Mouse (Mus musculus) hindbrain, embryonic 12.5 days (tissue): ENCODE measurements around the gene Krtap4-16. TPM values are rescaled to one million over a fixed set of nuclear protein-coding genes. Genes with fewer than 3 reads are reported as not detected.

ENCODE experiments used
- polyA plus RNA-seq: library from polyadenylated mRNA; unstranded; fragments of >200 nt; fragmentation: Nextera tagmentation; extraction: Ambion mirVana; gene quantifications from 2 replicates; pipeline ENCODE4 v1.2.1, GENCODE M21; 2016

Krtap4-16 gene
- polyA plus RNA-seq, 1 experiment from 2014 or later = not detected

Other genes starting within 250 kb of the Krtap4-16 start
- gene Gm11938, start 248.3 kb downstream of the Krtap4-16 start, polyA plus RNA-seq = not detected in 2 replicates
- not detected in 2 replicates for gene Gm11937, start 241.4 kb downstream of the Krtap4-16 start, polyA plus RNA-seq
- gene Krtap2-4, start 236.8 kb downstream of the Krtap4-16 start, polyA plus RNA-seq = not detected in 2 replicates
- gene Gm11562, start 231.2 kb downstream of the Krtap4-16 start, polyA plus RNA-seq = not detected in 2 replicates
- not detected in 2 replicates for gene Krtap4-1, start 223.4 kb downstream of the Krtap4-16 start, polyA plus RNA-seq
- gene Krtap4-2, start 216.5 kb downstream of the Krtap4-16 start, polyA plus RNA-seq = not detected in 2 replicates
- gene Krtap4-7, start 207.5 kb downstream of the Krtap4-16 start, polyA plus RNA-seq = not detected in 2 replicates
- gene Gm11555, start 201.4 kb downstream of the Krtap4-16 start, polyA plus RNA-seq = not detected in 2 replicates
- gene Gm11563, start 192.6 kb downstream of the Krtap4-16 start, polyA plus RNA-seq = not detected in 2 replicates
- not detected in 2 replicates for gene Krtap4-6, start 185.6 kb downstream of the Krtap4-16 start, polyA plus RNA-seq
- gene Gm14190, start 160.9 kb downstream of the Krtap4-16 start, polyA plus RNA-seq = not detected in 2 replicates
- not detected in 2 replicates for gene Gm14180, start 117.3 kb downstream of the Krtap4-16 start, polyA plus RNA-seq
- gene Gm11595, start 78.7 kb downstream of the Krtap4-16 start, polyA plus RNA-seq = not detected in 2 replicates
- not detected in 2 replicates for gene Krtap4-8, start 70.9 kb downstream of the Krtap4-16 start, polyA plus RNA-seq
- not detected in 2 replicates for gene Krtap4-9, start 66.4 kb downstream of the Krtap4-16 start, polyA plus RNA-seq
- not detected in 2 replicates for gene Gm11596, start 58.1 kb downstream of the Krtap4-16 start, polyA plus RNA-seq
- gene Gm11569, start 52.7 kb downstream of the Krtap4-16 start, polyA plus RNA-seq = not detected in 2 replicates
- not detected in 2 replicates for gene Gm11554, start 47.2 kb downstream of the Krtap4-16 start, polyA plus RNA-seq
- not detected in 2 replicates for gene Krtap4-13, start 41.7 kb downstream of the Krtap4-16 start, polyA plus RNA-seq
- not detected in 2 replicates for gene Gm11564, start 35.9 kb downstream of the Krtap4-16 start, polyA plus RNA-seq
- gene 2300003K06Rik, start 13.5 kb downstream of the Krtap4-16 start, polyA plus RNA-seq = not detected in 2 replicates
- gene Gm11568, start 6.3 kb upstream of the Krtap4-16 start, polyA plus RNA-seq = not detected in 2 replicates
- gene Gm11559, start 12.9 kb upstream of the Krtap4-16 start, polyA plus RNA-seq = not detected in 2 replicates
- gene Krtap9-1, start 21.8 kb upstream of the Krtap4-16 start, polyA plus RNA-seq = not detected in 2 replicates
- not detected in 2 replicates for gene Gm11567, start 27.6 kb upstream of the Krtap4-16 start, polyA plus RNA-seq
- not detected in 2 replicates for gene Krtap31-1, start 56.3 kb upstream of the Krtap4-16 start, polyA plus RNA-seq
- gene Gm11565, start 63.1 kb upstream of the Krtap4-16 start, polyA plus RNA-seq = not detected in 2 replicates
- not detected in 2 replicates for gene Krtap31-2, start 84.7 kb upstream of the Krtap4-16 start, polyA plus RNA-seq
- not detected in 2 replicates for gene Krtap9-5, start 96.9 kb upstream of the Krtap4-16 start, polyA plus RNA-seq
- gene Krtap29-1, start 127.4 kb upstream of the Krtap4-16 start, polyA plus RNA-seq = not detected in 2 replicates
- gene Krtap16-1, start 135.0 kb upstream of the Krtap4-16 start, polyA plus RNA-seq = not detected in 2 replicates
- gene Krtap17-1, start 142.4 kb upstream of the Krtap4-16 start, polyA plus RNA-seq = not detected in 2 replicates
- not detected in 2 replicates for gene Krt33a, start 164.6 kb upstream of the Krtap4-16 start, polyA plus RNA-seq
- 0.14 TPM in 1 of 2 replicates, not detected in the other for gene Krt33b, start 178.3 kb upstream of the Krtap4-16 start, polyA plus RNA-seq
- gene Krt34, start 189.9 kb upstream of the Krtap4-16 start, polyA plus RNA-seq = not detected in 2 replicates
- gene Krt31, start 198.9 kb upstream of the Krtap4-16 start, polyA plus RNA-seq = not detected in 2 replicates
- gene Krt32, start 236.6 kb upstream of the Krtap4-16 start, polyA plus RNA-seq = not detected in 2 replicates
- not detected in 2 replicates for gene Krt35, start 244.6 kb upstream of the Krtap4-16 start, polyA plus RNA-seq